Mouse (Mus musculus) kidney, adult 2 months (tissue): ENCODE data around the gene Mybbp1a. TPM values are rescaled to one million over a fixed set of nuclear protein-coding genes. Genes with fewer than 3 reads are reported as not detected.

Experiments
- DNase-seq: peaks from one replicate; pipeline ENCODE4 v3.0.0; 2021
- H3K27ac ChIP-seq: fragments of 200-500 bp; 2 replicates; pipeline ENCODE4 v1.5.1; 2012; ENCODE audit warnings: low read depth, low read length, control low read depth, inconsistent platforms; ENCODE audit not compliant: insufficient read depth
- H3K27me3 ChIP-seq: fragments of 200-500 bp; replicated peaks from 2 replicates; pipeline ENCODE4 v1.6.1; 2012; ENCODE audit warnings: mild to moderate bottlenecking, moderate library complexity, low read length, inconsistent platforms; ENCODE audit not compliant: control insufficient read depth, insufficient read depth
- H3K36me3 ChIP-seq: fragments of 200-500 bp; 2 replicates; pipeline ENCODE4 v1.6.1; 2012; ENCODE audit warnings: mild to moderate bottlenecking, moderate library complexity, low read length, inconsistent platforms; ENCODE audit not compliant: control insufficient read depth, insufficient read depth
- H3K4me1 ChIP-seq: fragments of 200-500 bp; 2 replicates; pipeline ENCODE4 v1.6.1; 2011; ENCODE audit warnings: low read length; ENCODE audit not compliant: control insufficient read depth, insufficient read depth
- H3K4me3 ChIP-seq: fragments of 200-500 bp; 2 replicates; pipeline ENCODE4 v1.5.1; 2011; ENCODE audit warnings: mild to moderate bottlenecking, low read depth, low read length, control low read depth; ENCODE audit not compliant: insufficient read depth
- CTCF ChIP-seq: fragments of 200-500 bp; conservative IDR thresholded peaks from 2 replicates; pipeline ENCODE4 v1.5.1; 2011; ENCODE audit warnings: low read depth, mild to moderate bottlenecking, control low read depth, low read length, moderate library complexity, mixed read lengths; ENCODE audit not compliant: insufficient read depth, insufficient read length
- POLR2A ChIP-seq: fragments of 200-500 bp; IDR thresholded peaks from one replicate; pipeline ENCODE4 v1.6.1; 2011; ENCODE audit warnings: low read depth, low read length, control low read depth
- WGBS: fragments of 180-500 bp; shearing (Covaris S2); methylation state at CpG from one replicate; pipeline ENCODE4 v1.1.7; 2018; 5-methylcytosine and 5-hydroxymethylcytosine counted together
- polyA plus RNA-seq: library from polyadenylated mRNA; depleted of rRNA; stranded (reverse); fragments of >200 nt; gene quantifications from 2 replicates; pipeline ENCODE4 v1.2.3, GENCODE M21; 2012

Gene Mybbp1a
- polyA plus RNA-seq, 1 experiment, result 27.0 TPM

DNA sequence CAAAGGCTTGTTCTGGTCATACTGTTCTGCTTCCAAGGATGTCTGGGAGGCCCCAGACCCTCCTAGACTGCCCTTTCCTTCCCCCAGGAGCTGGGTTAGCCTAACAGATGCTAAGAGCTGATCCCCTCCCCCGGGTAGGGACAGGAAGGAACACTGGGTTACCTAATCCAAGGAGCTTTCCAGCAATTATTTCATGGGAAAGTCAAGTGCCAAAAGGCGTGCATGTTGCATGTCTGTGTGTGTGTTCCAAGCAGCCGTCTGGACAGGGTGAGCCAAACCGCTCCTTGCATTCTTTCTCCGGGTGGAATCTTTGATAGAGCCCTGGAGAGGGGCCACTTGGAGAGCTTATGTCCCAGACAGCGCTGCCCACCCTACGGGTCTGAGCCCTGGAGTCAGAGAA lies 28.1 kb upstream of the Mybbp1a start:
- TF ChIP-seq CTCF (no peak), POLR2A (no peak)
- WGBS, result 80% methylated on average over 7 of the region's 7 CpGs
- no peak overlapping the region for H3K27ac ChIP-seq
- H3K4me3 ChIP-seq, result no peak overlapping the region
- no peaks in the 10 kb centered on the region for H3K27me3 ChIP-seq
- no peak for DNase-seq
- no peaks in the 10 kb centered on the region for H3K36me3 ChIP-seq
- peaks cover 14% of the 10 kb centered on the region for H3K4me1 ChIP-seq

DNA sequence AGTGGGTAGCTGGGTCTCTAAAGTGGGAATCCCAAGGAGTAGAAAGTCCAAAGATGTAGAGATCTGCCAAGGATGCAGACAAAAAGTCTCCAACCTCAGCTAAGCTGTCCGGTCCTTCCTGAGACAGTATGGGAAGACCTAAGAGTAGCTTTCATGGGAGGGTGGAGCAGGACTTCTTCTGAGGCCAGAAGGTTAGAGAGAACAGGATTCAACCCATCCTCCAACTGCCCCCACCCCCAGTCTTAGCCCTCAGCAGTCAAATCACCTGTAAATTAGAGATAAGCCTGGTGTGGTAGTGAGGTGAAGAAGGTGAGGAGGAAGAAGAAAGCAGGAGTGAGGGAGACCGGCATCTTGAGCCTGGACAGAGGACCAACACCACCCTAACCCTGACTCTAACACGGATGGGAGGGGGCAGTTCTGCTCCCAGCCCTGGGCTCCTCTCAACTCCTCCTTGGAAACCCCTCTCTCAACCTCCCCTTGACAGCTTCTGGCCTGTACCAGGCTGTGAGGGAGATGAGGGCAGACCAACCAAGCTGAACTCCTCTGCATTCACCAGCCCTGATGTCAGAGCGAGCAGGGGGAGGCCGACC lies 27.5 kb upstream of the Mybbp1a start:
- Histone ChIP-seq H3K27ac (no peak overlapping the region), H3K4me3 (no peak overlapping the region), H3K4me1 (peaks cover 20% of the 10 kb centered on the region), H3K36me3 (no peaks in the 10 kb centered on the region), H3K27me3 (no peaks in the 10 kb centered on the region)
- TF ChIP-seq POLR2A (no peak), CTCF (no peak)
- WGBS, result 71% methylated on average over 5 of the region's 5 CpGs
- no peak for DNase-seq

DNA sequence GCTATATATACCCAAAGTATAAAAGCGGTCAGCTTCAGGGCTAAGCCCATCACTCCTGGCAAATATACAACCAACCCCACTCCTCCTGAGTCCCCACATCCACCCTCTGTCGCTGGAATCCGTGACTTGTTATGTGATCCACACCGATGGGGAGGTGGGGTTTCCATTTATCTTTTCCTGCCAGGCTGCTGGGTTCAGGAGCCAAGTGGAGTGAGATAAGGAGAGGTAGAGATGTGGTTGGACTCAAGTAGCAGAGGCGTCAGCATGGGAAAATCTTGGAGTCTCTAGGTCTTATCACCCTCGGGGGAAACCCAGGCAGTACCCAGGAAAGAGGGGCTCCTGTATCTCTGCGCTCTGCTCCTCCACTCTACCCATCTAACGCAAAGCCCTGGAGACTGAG lies 26.0 kb upstream of the Mybbp1a start:
- Histone ChIP-seq H3K27ac (no peak overlapping the region), H3K27me3 (no peaks in the 10 kb centered on the region), H3K36me3 (no peaks in the 10 kb centered on the region), H3K4me3 (no peak overlapping the region), H3K4me1 (peaks cover 16% of the 10 kb centered on the region)
- 81% methylated on average over 8 of the region's 8 CpGs for WGBS
- no peak for TF ChIP-seq POLR2A
- no peak for TF ChIP-seq CTCF
- no peak for DNase-seq

DNA sequence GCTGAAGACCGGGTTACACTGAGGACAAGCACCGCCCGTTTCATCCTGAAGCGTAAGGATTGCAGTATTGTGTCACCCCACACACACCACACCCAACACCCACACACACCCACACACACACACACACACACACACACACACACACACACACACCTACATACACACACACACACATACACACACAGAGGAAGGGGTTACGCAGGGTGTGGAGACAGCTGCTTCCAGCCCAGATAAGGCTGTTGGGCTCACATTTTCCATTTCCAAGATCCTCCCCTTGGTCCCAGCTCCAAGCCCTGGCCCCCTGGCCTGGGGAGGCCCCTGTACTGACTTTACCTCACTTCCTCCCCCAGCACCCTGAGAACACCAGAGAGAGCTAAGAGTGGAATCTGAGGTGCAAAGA lies 24.5 kb upstream of the Mybbp1a start:
- Histone ChIP-seq H3K27ac (no peak overlapping the region), H3K36me3 (no peaks in the 10 kb centered on the region), H3K27me3 (no peaks in the 10 kb centered on the region), H3K4me3 (no peak overlapping the region), H3K4me1 (peaks cover 16% of the 10 kb centered on the region)
- no peak for TF ChIP-seq POLR2A
- TF ChIP-seq CTCF, result no peak
- no peak for DNase-seq
- 86% methylated on average over 5 of the region's 5 CpGs for WGBS

DNA sequence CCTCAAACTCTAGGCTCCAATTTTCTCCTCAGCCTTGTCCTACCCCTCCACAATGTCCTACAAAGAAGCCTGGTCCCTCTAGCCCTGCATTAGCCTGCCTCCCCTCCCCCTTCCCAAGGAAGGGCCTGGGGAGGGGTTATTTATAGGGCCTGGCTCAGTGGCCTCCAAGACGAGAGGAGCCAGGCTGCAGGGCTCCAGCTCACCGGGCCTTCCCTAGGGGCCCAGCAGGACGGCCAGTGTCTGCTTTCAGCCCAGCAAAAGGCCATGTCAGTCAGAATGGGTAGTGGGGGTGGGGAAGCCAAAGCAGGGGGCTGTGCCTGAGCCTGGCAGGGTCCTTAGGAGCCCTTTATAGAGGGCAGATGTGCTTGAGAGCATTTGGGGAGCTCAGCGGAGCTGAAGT lies 23.8 kb upstream of the Mybbp1a start:
- no peaks in the 10 kb centered on the region for H3K27me3 ChIP-seq
- no peak overlapping the region for H3K27ac ChIP-seq
- TF ChIP-seq CTCF, result no peak
- no peak for TF ChIP-seq POLR2A
- no peak overlapping the region for H3K4me3 ChIP-seq
- peaks cover 12% of the 10 kb centered on the region for H3K4me1 ChIP-seq
- no peak for DNase-seq
- whole genome bisulfite sequencing, result 69% methylated on average over 4 of the region's 4 CpGs
- H3K36me3 ChIP-seq, result no peaks in the 10 kb centered on the region

DNA sequence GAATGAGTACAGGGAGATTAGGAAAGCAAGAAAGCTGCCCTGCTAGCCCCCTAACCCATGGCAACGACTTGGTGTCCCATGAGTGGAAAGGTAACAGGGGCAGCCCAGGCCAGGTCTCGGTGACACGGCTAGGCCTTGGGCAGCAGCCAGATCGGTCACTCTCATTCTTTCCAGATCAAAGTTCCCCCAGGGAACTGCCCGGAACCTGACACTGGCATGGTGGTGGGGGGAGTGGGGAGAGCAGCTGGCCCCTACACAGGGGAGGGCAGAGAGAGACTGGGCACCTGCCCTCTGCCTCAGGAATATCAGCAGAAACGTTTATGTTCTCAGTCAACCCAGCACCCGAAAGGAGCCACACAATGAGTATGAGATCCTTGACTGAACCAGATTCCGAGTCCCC lies 22.9 kb upstream of the Mybbp1a start:
- no peak overlapping the region for H3K4me3 ChIP-seq
- DNase-seq, result peak; percentile 79
- H3K27me3 ChIP-seq, result no peaks in the 10 kb centered on the region
- no peak overlapping the region for H3K27ac ChIP-seq
- TF ChIP-seq CTCF (no peak), POLR2A (no peak)
- H3K36me3 ChIP-seq, result no peaks in the 10 kb centered on the region
- H3K4me1 ChIP-seq, result peaks cover 12% of the 10 kb centered on the region
- WGBS, result 33% methylated on average over 8 of the region's 8 CpGs

DNA sequence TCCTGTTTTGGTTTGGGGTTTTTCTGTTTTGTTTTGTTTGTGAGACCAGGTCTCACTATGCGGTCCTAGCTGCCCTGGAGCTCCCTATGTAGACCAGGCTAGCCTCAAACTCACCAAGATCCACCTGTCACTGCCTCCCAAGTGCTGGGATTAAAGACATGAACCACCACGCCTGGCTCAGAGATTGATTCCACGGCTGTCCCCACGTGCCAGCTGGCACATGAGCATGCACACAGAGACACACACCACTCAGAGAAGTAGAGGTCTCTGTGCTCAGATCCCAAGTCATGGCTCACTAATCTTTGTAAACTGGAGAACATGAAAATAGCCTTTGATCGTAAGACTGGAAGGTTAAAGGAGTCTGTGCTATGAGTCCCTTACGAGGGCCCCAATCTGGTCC lies 22.1 kb upstream of the Mybbp1a start:
- no peak overlapping the region for H3K4me3 ChIP-seq
- DNase-seq, result no peak
- H3K27me3 ChIP-seq, result no peaks in the 10 kb centered on the region
- peaks cover 12% of the 10 kb centered on the region for H3K4me1 ChIP-seq
- TF ChIP-seq CTCF, result no peak
- TF ChIP-seq POLR2A, result no peak
- 69% methylated on average over 6 of the region's 6 CpGs for WGBS
- no peak overlapping the region for H3K27ac ChIP-seq
- H3K36me3 ChIP-seq, result no peaks in the 10 kb centered on the region
